Mouse (Mus musculus) E14TG2a.4 (cell line): ENCODE measurements at regions not wholly inside any gene's neighbourhood (a gene's known extent, or its start where the extent isn't known, plus 50 kb on each side); places are given as distances from the start of the nearest gene placed in this dataset.
A peak's percentile ranks its signal among the peaks of the same experiment; 100 is the strongest.

Experiments
- H3K27me3 ChIP-seq: 2 replicates; pipeline ENCODE4 v1.6.1; 2014; ENCODE audit warnings: low read length, control low read depth; ENCODE audit not compliant: insufficient read depth
- H3K36me3 ChIP-seq: 2 replicates; pipeline ENCODE4 v1.6.1; 2014; ENCODE audit warnings: low read length, control low read depth; ENCODE audit not compliant: insufficient read depth
- H3K4me1 ChIP-seq: replicated peaks from 2 replicates; pipeline ENCODE4 v1.6.1; 2014; ENCODE audit warnings: low read depth, low read length, control low read depth
- H3K4me3 ChIP-seq: replicated peaks from 2 replicates; pipeline ENCODE4 v1.5.1; 2014; ENCODE audit warnings: mild to moderate bottlenecking, low read length
- H3K9me3 ChIP-seq: 2 replicates; pipeline ENCODE4 v1.6.1; 2014; ENCODE audit warnings: low read length, control low read depth
- CTCF ChIP-seq: conservative IDR thresholded peaks from 2 replicates; pipeline ENCODE4 v1.5.1; 2014; ENCODE audit warnings: low read length
- NANOG ChIP-seq: IDR thresholded peaks from 2 replicates; pipeline ENCODE4 v1.6.1; 2014; ENCODE audit warnings: borderline replicate concordance, low read length, mixed read lengths
- POU5F1 ChIP-seq: IDR thresholded peaks from 2 replicates; pipeline ENCODE4 v1.6.1; 2014; ENCODE audit warnings: low read length, borderline replicate concordance

DNA sequence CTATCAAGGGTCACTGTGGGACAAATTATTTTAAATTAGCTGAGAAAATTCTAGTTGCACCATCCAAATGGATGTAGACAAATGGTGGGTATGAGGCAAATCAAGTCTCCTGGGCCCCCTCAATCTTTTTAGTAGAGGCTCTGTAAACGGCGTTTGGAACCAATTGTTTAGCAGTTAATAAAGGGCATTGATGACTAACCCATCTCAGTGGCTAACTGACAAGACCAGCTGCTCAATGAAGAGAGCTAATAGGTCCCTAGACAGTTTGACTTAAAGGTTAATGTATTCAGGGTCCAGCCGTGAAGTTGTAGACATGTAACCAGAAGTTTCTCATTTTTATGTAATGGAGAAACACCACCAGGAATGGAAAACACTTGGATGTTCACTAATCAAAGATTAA lies 332.6 kb upstream of the Gm21961 start:
- Histone ChIP-seq H3K36me3 (no peaks in the 10 kb centered on the region), H3K27me3 (no peaks in the 10 kb centered on the region), H3K4me3 (no peak overlapping the region), H3K4me1 (no peaks in the 10 kb centered on the region), H3K9me3 (no peaks in the 10 kb centered on the region)
- TF ChIP-seq CTCF (no peak), POU5F1 (no peak), NANOG (no peak)

- H3K4me3 ChIP-seq, result no peak overlapping the region
- H3K36me3 ChIP-seq, result no peaks in the 10 kb centered on the region
- no peaks in the 10 kb centered on the region for H3K4me1 ChIP-seq
- no peak for TF ChIP-seq POU5F1
- no peak for TF ChIP-seq NANOG
- TF ChIP-seq CTCF, result no peak
- H3K9me3 ChIP-seq, result no peaks in the 10 kb centered on the region
- no peaks in the 10 kb centered on the region for H3K27me3 ChIP-seq
Measured at GRCm38 (mm10) chr15:65342501-65342900, 327.8 kb upstream of the Gm21961 start.

DNA sequence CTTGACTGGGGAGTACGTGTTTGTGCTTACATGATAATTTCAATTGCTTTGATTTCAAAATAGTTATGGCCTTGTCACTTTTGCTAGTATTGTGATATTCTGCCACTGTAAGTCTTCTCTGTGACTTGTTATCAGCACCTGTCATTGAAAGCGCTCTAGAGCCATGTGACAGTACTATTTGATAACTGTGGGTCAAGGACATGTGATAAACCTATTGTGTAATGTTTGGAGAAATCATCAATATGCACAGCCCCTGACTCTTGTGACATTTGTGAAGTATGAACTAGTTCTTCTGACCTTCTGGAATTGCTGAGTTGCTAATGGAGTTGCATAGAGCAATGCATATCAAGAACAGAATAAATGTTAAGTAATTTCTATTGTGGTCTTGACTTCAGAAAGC lies 319.4 kb upstream of the Gm21961 start:
- Histone ChIP-seq H3K4me3 (no peak overlapping the region), H3K36me3 (no peaks in the 10 kb centered on the region), H3K4me1 (no peaks in the 10 kb centered on the region), H3K27me3 (no peaks in the 10 kb centered on the region), H3K9me3 (no peaks in the 10 kb centered on the region)
- TF ChIP-seq NANOG, result no peak

GRCm38 (mm10) chr15:65308066-65308465 lies 293.4 kb upstream of the Gm21961 start:
- Histone ChIP-seq H3K36me3 (no peaks in the 10 kb centered on the region), H3K9me3 (no peaks in the 10 kb centered on the region), H3K27me3 (no peaks in the 10 kb centered on the region), H3K4me1 (no peaks in the 10 kb centered on the region), H3K4me3 (no peak overlapping the region)
- TF ChIP-seq CTCF, result no peak
- TF ChIP-seq NANOG, result no peak
- no peak for TF ChIP-seq POU5F1

GRCm38 (mm10) chr15:65258816-65259215 lies 244.1 kb upstream of the Gm21961 start:
- peaks cover 8% of the 10 kb centered on the region for H3K9me3 ChIP-seq
- H3K4me3 ChIP-seq, result no peak overlapping the region
- TF ChIP-seq NANOG (peak; percentile 86; the same call in 1 of the 2 replicates), POU5F1 (peak; percentile 83), CTCF (no peak)
- peaks cover 11% of the 10 kb centered on the region for H3K4me1 ChIP-seq
- H3K27me3 ChIP-seq, result no peaks in the 10 kb centered on the region
- no peaks in the 10 kb centered on the region for H3K36me3 ChIP-seq

DNA sequence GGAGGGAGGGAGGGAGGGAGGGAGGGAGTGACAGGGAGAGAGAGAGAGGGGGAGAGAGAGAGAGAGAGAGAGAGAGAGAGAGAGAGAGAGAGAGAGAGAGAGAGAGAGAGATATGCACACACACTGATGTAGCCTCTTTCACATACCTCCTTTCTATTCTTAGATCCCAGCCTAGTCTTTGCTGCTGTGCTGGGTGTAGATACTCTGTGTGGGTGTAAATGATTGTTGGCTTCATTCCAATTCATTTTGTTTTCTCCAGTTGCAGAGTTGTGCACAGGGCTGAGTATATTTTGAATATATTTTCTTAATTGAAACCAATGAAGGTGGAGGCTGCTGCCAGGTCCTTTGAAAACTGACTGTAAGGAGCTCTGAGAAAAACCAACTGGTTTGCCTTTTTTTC lies 207.8 kb upstream of the Gm21961 start:
- no peaks in the 10 kb centered on the region for H3K36me3 ChIP-seq
- TF ChIP-seq CTCF (no peak), POU5F1 (no peak), NANOG (no peak)
- no peak overlapping the region for H3K4me3 ChIP-seq
- H3K27me3 ChIP-seq, result no peaks in the 10 kb centered on the region
- peaks cover 14% of the 10 kb centered on the region for H3K4me1 ChIP-seq
- H3K9me3 ChIP-seq, result peaks cover 7% of the 10 kb centered on the region; the same call in 1 of the 2 replicates

DNA sequence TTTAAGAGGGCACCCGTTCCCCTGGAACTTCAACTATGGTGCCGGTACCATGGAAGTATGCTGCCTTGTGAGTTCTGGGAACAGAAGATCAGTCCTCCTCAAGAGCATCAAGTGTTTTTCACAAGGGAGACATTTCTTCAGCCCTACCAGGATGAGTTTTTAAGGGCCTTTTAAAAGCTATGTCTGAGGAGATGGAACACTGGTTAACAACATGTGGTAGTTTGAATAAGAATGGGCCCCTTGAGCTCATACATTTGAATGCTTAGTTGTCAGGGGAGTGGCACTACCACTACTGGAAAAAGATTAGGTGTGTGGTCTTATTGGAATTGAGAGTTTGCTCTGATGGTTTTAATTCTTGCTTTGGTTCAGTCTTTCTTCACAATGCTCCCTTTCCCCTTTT lies 203.2 kb upstream of the Gm21961 start:
- peaks cover 21% of the 10 kb centered on the region for H3K4me1 ChIP-seq
- H3K36me3 ChIP-seq, result no peaks in the 10 kb centered on the region
- no peaks in the 10 kb centered on the region for H3K27me3 ChIP-seq
- TF ChIP-seq CTCF (no peak), POU5F1 (peak; percentile 67; the same call in 1 of the 2 replicates), NANOG (peak; percentile 78)
- peaks cover 23% of the 10 kb centered on the region for H3K9me3 ChIP-seq
- no peak overlapping the region for H3K4me3 ChIP-seq

- no peak overlapping the region for H3K4me3 ChIP-seq
- no peaks in the 10 kb centered on the region for H3K36me3 ChIP-seq
- no peak for TF ChIP-seq NANOG
- TF ChIP-seq CTCF, result no peak
- TF ChIP-seq POU5F1, result no peak
- no peaks in the 10 kb centered on the region for H3K9me3 ChIP-seq
- H3K27me3 ChIP-seq, result no peaks in the 10 kb centered on the region; the same call in 1 of the 2 replicates
- no peaks in the 10 kb centered on the region for H3K4me1 ChIP-seq
Measured at GRCm38 (mm10) chr15:65196307-65196706, 181.6 kb upstream of the Gm21961 start.

DNA sequence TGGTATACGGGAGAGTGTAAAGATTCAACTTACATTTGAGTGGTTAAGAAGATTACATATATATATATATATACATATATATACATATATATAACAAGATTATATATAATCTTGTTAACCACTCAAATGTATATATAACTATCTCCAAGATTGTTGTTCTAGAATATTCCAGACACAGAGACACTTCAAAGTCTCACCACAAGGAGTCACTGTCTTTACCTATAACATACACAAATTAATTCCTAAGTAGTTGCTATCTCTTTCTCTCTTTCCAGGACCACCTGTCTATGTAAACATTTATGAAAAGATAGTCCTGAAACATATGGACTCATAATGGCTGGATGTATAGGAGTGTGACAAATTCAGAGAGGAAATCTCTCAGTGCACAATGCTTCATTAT lies 178.9 kb upstream of the Gm21961 start:
- no peaks in the 10 kb centered on the region for H3K36me3 ChIP-seq
- no peaks in the 10 kb centered on the region for H3K4me1 ChIP-seq
- no peaks in the 10 kb centered on the region; the same call in 1 of the 2 replicates for H3K27me3 ChIP-seq
- no peaks in the 10 kb centered on the region for H3K9me3 ChIP-seq
- TF ChIP-seq NANOG (no peak), CTCF (peak; percentile 10; the same call in 1 of the 2 replicates), POU5F1 (no peak)
- H3K4me3 ChIP-seq, result no peak overlapping the region
